Mouse (Mus musculus) intestine, embryonic 15.5 days (tissue): ENCODE data around the gene Fuca1. TPM values are rescaled to one million over a fixed set of nuclear protein-coding genes. Genes with fewer than 3 reads are reported as not detected.
A peak's percentile ranks its signal among the peaks of the same experiment; 100 is the strongest.

Experiments
- ATAC-seq: fragments of 200-750 bp; cut with Nextera tagmentation; 2 replicates; pipeline ENCODE4 v1.8.0; 2017; ENCODE audit warnings: moderate TSS enrichment, moderate library complexity
- H3K27ac ChIP-seq: fragments of 300-500 bp; sonication (generic); 2 replicates; pipeline ENCODE4 v1.5.1; 2015; ENCODE audit warnings: mild to moderate bottlenecking, inconsistent platforms
- H3K27me3 ChIP-seq: fragments of 300-500 bp; sonication (generic); replicated peaks from 2 replicates; pipeline ENCODE4 v1.6.1; 2015; ENCODE audit warnings: inconsistent platforms
- H3K36me3 ChIP-seq: fragments of 300-500 bp; sonication (generic); 2 replicates; pipeline ENCODE4 v1.6.1; 2015; ENCODE audit warnings: inconsistent platforms
- H3K4me1 ChIP-seq: fragments of 300-500 bp; sonication (generic); replicated peaks from 2 replicates; pipeline ENCODE4 v1.6.1; 2015; ENCODE audit warnings: inconsistent platforms
- H3K4me2 ChIP-seq: fragments of 300-500 bp; sonication (generic); replicated peaks from 2 replicates; pipeline ENCODE4 v1.6.1; 2015; ENCODE audit warnings: mild to moderate bottlenecking, inconsistent platforms
- H3K4me3 ChIP-seq: fragments of 300-500 bp; sonication (generic); replicated peaks from 2 replicates; pipeline ENCODE4 v1.5.1; 2015; ENCODE audit warnings: inconsistent platforms
- H3K9ac ChIP-seq: fragments of 300-500 bp; sonication (generic); 2 replicates; pipeline ENCODE4 v1.6.1; 2015; ENCODE audit warnings: inconsistent platforms
- H3K9me3 ChIP-seq: fragments of 300-500 bp; sonication (generic); 2 replicates; pipeline ENCODE4 v1.6.1; 2016; ENCODE audit warnings: inconsistent platforms
- WGBS: fragments of 180-500 bp; shearing (Covaris S2); methylation state at CpG from one replicate; pipeline ENCODE4 v1.1.7; 2015; 5-methylcytosine and 5-hydroxymethylcytosine counted together
- polyA plus RNA-seq: library from polyadenylated mRNA; unstranded; fragments of >200 nt; fragmentation: Nextera tagmentation; extraction: Ambion mirVana; gene quantifications from 2 replicates; pipeline ENCODE4 v1.2.1, GENCODE M21; 2015

Fuca1 gene
- polyA plus RNA-seq: 134 and 154 TPM in 2 replicates

DNA sequence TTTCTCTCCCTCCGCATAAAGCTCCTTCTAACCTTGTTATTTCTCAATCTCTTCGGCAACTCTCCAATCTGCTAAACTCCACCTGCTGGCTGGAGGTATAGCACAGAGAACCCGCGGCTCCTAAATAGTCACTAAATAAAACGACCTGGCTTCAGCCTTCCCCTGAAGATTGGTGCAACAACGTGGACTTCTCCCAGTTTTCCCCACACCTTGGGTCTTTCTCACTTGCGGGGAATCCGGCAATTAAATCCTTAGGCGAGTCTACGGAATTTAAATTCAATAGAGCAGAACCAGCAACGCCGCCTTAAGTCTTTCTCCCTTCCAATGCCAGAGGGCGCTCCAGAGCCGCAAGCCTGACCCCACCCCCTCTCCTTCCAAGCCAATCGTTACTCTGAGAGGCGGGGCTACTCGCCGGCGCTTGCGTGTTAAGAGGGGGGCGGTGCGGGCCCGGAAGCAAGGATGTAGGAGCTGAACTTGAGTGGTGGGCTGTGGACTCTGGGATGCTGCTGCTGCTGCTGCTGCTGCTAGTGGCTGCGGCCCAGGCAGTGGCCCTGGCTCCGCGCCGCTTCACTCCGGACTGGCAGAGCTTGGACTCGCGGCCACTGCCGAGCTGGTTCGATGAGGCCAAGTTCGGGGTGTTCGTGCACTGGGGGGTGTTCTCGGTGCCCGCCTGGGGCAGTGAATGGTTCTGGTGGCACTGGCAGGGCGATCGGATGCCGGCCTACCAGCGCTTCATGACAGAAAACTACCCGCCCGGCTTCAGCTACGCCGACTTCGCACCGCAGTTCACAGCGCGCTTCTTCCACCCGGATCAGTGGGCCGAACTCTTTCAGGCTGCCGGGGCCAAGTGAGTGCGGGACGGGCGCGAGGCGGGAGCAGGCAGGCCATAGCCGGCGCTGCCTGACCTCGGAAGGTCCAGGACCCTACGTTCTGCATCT, at the start of gene Fuca1:
Fuca1 (plus strand) TSS at position 432 of the 938 bp plus-strand sequence.
- Histone ChIP-seq H3K36me3 (peaks cover 2% of the 10 kb centered on the region; the same call in 1 of the 2 replicates), H3K4me1 (peaks cover 12% of the 10 kb centered on the region), H3K4me2 (peak within 1 kb of the TSS; percentile 88), H3K27me3 (no peaks in the 10 kb centered on the region), H3K27ac (peak within 1 kb of the TSS; percentile 84), H3K4me3 (peak within 1 kb of the TSS; percentile 83), H3K9me3 (no peaks in the 10 kb centered on the region), H3K9ac (peak within 1 kb of the TSS; percentile 85)
- WGBS: 1% methylated on average over 60 of the region's 60 CpGs
- ATAC-seq: peak; percentile 92

DNA sequence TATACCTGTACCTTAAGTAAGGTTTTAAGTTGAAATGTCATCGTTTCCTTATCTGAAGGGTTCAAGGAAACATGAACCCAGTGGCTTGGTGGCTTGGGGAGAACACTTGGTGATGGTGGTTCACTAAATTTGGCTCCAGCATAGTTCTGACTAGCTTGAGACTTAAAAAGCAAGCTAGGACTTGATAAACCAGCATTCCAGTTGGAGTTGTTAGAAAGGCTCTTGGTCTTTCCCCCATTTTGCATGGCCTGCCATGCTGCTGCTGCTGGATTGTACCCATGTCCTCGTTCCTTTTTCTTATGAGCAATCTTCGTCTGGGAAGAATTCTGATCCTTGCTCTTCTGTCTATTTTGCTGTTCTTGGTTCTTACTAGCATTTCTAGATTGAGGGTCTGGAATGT, 48.5 kb upstream of the Fuca1 start:
- WGBS: 27% methylated on average over 3 of the region's 3 CpGs
- H3K27ac ChIP-seq: no peak overlapping the region

DNA sequence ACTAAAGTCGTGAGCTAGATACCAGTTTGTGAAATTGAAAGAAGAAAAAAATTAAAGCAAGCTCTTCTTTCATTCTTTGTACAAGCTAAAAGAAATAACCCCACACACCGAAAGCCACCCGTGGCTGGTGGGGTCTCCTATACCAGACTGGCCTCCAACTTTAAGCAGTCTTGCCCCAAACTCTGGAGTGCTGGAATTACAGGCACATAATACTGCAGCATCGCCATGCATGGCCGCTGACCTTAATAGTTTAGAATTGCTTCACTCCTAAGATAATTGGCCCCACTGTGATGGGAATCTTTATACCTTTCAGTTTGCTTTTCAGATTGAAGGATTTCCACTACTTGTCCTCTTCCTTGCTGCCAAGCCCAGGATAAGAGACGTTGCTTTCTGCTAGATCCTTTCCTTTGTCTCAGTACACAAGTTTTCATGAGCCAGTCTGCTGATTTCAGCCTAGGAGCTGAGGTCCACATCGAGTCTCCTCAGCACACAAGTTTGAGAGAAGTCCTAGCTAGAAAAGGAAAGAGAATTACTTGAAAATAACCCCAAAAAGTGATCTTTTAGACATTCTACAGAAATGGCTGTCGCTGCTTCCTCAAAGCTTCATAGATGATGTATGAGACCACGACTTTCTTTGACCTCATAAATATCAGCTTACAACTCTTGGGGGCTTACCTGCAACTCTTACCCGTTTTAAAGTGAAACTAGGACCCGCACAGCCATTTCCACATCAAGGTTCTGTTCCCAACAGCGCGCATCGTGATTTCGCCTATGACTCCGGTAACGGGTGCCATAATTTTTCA, 47.7 kb upstream of the Fuca1 start:
- Histone ChIP-seq H3K36me3 (no peaks in the 10 kb centered on the region; the same call in 1 of the 2 replicates), H3K27ac (peak overlapping the region; percentile 99), H3K4me2 (peak overlapping the region; percentile 67), H3K9ac (peak overlapping the region; percentile 91), H3K9me3 (no peaks in the 10 kb centered on the region), H3K27me3 (no peaks in the 10 kb centered on the region), H3K4me3 (peak overlapping the region; percentile 64), H3K4me1 (peaks cover 29% of the 10 kb centered on the region)
- WGBS: 5% methylated on average over 17 of the region's 17 CpGs
- no peak for ATAC-seq

More for the DNA sequence above, 48.5 kb upstream of the Fuca1 start:
- Histone ChIP-seq H3K36me3 (no peaks in the 10 kb centered on the region; the same call in 1 of the 2 replicates), H3K4me1 (peaks cover 27% of the 10 kb centered on the region), H3K4me3 (peak overlapping the region; percentile 64), H3K27me3 (no peaks in the 10 kb centered on the region), H3K9me3 (no peaks in the 10 kb centered on the region), H3K4me2 (peak overlapping the region; percentile 67), H3K9ac (peak overlapping the region; percentile 91; the same call in 1 of the 2 replicates)
- no peak for ATAC-seq

GRCm38 (mm10) chr4:135873526-135874202, 46.9 kb upstream of the Fuca1 start, which contains the start of gene Pnrc2:
Gene Pnrc2, minus strand, starts transcription at chr4:135873850.
- WGBS: 0% methylated on average over 57 of the region's 60 CpGs
- Histone ChIP-seq H3K36me3 (no peaks in the 10 kb centered on the region; the same call in 1 of the 2 replicates), H3K9me3 (no peaks in the 10 kb centered on the region), H3K4me2 (peak within 1 kb of the TSS; percentile 79), H3K4me3 (peak within 1 kb of the TSS; percentile 64), H3K9ac (peak within 1 kb of the TSS; percentile 91), H3K27ac (peak within 1 kb of the TSS; percentile 99), H3K27me3 (no peaks in the 10 kb centered on the region), H3K4me1 (peaks cover 29% of the 10 kb centered on the region)
- peak; percentile 97 for ATAC-seq

- no peaks in the 10 kb centered on the region; the same call in 1 of the 2 replicates for H3K36me3 ChIP-seq
- no peaks in the 10 kb centered on the region for H3K9me3 ChIP-seq
- no peak for ATAC-seq
- WGBS: 78% methylated on average over 10 of the region's 10 CpGs
- no peak overlapping the region for H3K9ac ChIP-seq
- no peaks in the 10 kb centered on the region for H3K27me3 ChIP-seq
- no peak overlapping the region for H3K4me3 ChIP-seq
- H3K4me2 ChIP-seq: peak overlapping the region; percentile 79
- H3K4me1 ChIP-seq: peaks cover 29% of the 10 kb centered on the region
- H3K27ac ChIP-seq: peak overlapping the region; percentile 99
Observed at GRCm38 (mm10) chr4:135874564-135875535, 45.7 kb upstream of the Fuca1 start.

GRCm38 (mm10) chr4:135875546-135875945, 45.0 kb upstream of the Fuca1 start:
- WGBS: 36% methylated on average over 7 of the region's 7 CpGs
- H3K9me3 ChIP-seq: no peaks in the 10 kb centered on the region

DNA sequence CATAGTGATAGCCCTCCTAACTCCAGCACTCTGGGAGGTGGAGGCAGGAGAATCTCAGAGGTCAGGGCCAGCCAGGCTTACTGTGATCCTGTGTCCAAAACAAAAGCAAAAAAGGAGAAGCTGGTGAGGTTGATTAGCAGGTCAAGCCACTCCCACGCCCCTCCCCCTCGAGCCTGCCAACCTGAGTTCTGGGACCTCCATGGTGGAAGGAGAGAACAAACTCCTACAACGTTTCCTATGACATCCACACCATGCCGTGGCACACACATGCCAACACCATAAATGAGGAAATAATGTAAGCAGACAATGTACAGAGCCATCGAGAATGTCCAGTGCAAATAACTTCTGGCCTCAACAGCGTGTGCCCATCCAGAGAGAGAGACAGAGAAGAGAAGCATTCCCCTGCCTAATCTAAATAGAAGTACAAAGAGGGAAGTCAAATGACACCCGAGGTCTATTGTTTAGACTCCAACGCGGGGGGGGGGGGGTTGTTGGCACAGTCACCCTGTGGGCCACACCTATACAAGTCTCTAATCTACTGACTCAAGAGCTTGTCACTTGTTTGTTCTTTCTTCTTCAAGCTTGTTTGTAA, 44.4 kb upstream of the Fuca1 start:
- Histone ChIP-seq H3K4me1 (peaks cover 29% of the 10 kb centered on the region), H3K27me3 (no peaks in the 10 kb centered on the region), H3K9ac (peak overlapping the region; percentile 27; the same call in 1 of the 2 replicates), H3K4me2 (peak overlapping the region; percentile 57), H3K36me3 (no peaks in the 10 kb centered on the region; the same call in 1 of the 2 replicates), H3K4me3 (peak overlapping the region; percentile 24; the same call in 1 of the 2 replicates), H3K27ac (peak overlapping the region; percentile 61), H3K9me3 (no peaks in the 10 kb centered on the region)
- ATAC-seq: no peak
- WGBS: 8% methylated on average over 9 of the region's 9 CpGs

More at GRCm38 (mm10) chr4:135875546-135875945, 45.0 kb upstream of the Fuca1 start:
- Histone ChIP-seq H3K4me1 (peaks cover 29% of the 10 kb centered on the region), H3K27me3 (no peaks in the 10 kb centered on the region), H3K36me3 (no peaks in the 10 kb centered on the region; the same call in 1 of the 2 replicates), H3K9ac (no peak overlapping the region), H3K4me3 (no peak overlapping the region), H3K4me2 (no peak overlapping the region), H3K27ac (peak overlapping the region; percentile 61)
- no peak for ATAC-seq

- H3K36me3 ChIP-seq: no peaks in the 10 kb centered on the region; the same call in 1 of the 2 replicates
Observed at GRCm38 (mm10) chr4:135876583-135877020, 43.9 kb upstream of the Fuca1 start.

DNA sequence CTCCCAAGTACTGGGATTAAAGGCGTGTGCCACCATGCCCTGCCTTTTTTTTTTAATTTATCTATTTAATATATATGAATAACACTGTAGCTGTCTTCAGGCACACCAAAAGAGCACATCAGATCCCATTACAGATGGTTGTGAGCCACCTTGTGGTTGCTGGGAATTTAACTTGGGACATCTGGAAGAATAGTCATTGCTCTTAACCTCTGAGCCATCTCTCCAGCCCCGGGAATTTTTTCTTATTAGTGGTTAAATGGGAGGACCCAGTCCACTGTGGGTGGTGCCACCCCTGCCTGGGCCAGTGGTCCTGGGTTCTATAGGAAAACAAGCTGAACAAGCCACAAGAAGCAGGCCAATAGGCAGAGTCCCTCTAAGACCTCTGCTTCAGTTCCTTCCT, 42.8 kb upstream of the Fuca1 start:
- H3K9me3 ChIP-seq: no peaks in the 10 kb centered on the region
- 61% methylated on average over 2 of the region's 2 CpGs for WGBS
- no peak for ATAC-seq
- no peak overlapping the region for H3K9ac ChIP-seq
- no peak overlapping the region for H3K4me2 ChIP-seq
- H3K4me3 ChIP-seq: no peak overlapping the region
- H3K36me3 ChIP-seq: no peaks in the 10 kb centered on the region
- H3K27ac ChIP-seq: no peak overlapping the region
- peaks cover 23% of the 10 kb centered on the region for H3K4me1 ChIP-seq
- no peaks in the 10 kb centered on the region for H3K27me3 ChIP-seq

More at GRCm38 (mm10) chr4:135876583-135877020, 43.9 kb upstream of the Fuca1 start:
- Histone ChIP-seq H3K9me3 (no peaks in the 10 kb centered on the region), H3K4me3 (peak overlapping the region; percentile 24), H3K27me3 (no peaks in the 10 kb centered on the region), H3K9ac (peak overlapping the region; percentile 27), H3K4me1 (peaks cover 26% of the 10 kb centered on the region), H3K4me2 (peak overlapping the region; percentile 57), H3K27ac (peak overlapping the region; percentile 61)
- ATAC-seq: 0 out of 2 replicates have a peak, but pooled peaks have one; percentile 10
- WGBS: 2% methylated on average over 16 of the region's 16 CpGs

GRCm38 (mm10) chr4:135879021-135879420, 41.5 kb upstream of the Fuca1 start:
- no peak overlapping the region for H3K4me3 ChIP-seq
- no peak overlapping the region for H3K27ac ChIP-seq
- WGBS: 70% methylated on average over 6 of the region's 6 CpGs
- no peaks in the 10 kb centered on the region for H3K9me3 ChIP-seq
- peaks cover 25% of the 10 kb centered on the region for H3K4me1 ChIP-seq
- H3K4me2 ChIP-seq: no peak overlapping the region
- no peak overlapping the region for H3K9ac ChIP-seq
- H3K27me3 ChIP-seq: no peaks in the 10 kb centered on the region
- H3K36me3 ChIP-seq: no peaks in the 10 kb centered on the region
- ATAC-seq: no peak
